Mouse (Mus musculus) neural tube, embryonic 14.5 days (tissue): ENCODE results near the gene Ttc23. TPM values are rescaled to one million over a fixed set of nuclear protein-coding genes. Genes with fewer than 3 reads are reported as not detected.

Experiments
- ATAC-seq: fragments of 200-750 bp; cut with Nextera tagmentation; 2 replicates; pipeline ENCODE4 v1.8.0; 2017; ENCODE audit warnings: low read depth, mild to moderate bottlenecking, moderate TSS enrichment, moderate library complexity
- H3K27ac ChIP-seq: fragments of 300-500 bp; sonication (generic); 2 replicates; pipeline ENCODE4 v1.5.1; 2014; ENCODE audit warnings: low read depth, mild to moderate bottlenecking, control low read depth, low read length, moderate library complexity, mixed read lengths
- H3K27me3 ChIP-seq: fragments of 300-500 bp; sonication (generic); 2 replicates; pipeline ENCODE4 v1.6.1; 2014; ENCODE audit warnings: low read length; ENCODE audit not compliant: control insufficient read depth, insufficient read depth
- H3K36me3 ChIP-seq: fragments of 300-500 bp; sonication (generic); 2 replicates; pipeline ENCODE4 v1.6.1; 2014; ENCODE audit warnings: low read length, mixed read lengths; ENCODE audit not compliant: control insufficient read depth, insufficient read depth
- H3K4me1 ChIP-seq: fragments of 300-500 bp; sonication (generic); 2 replicates; pipeline ENCODE4 v1.6.1; 2014; ENCODE audit warnings: low read length; ENCODE audit not compliant: control insufficient read depth, insufficient read depth
- H3K4me2 ChIP-seq: fragments of 300-500 bp; sonication (generic); 2 replicates; pipeline ENCODE4 v1.6.1; 2014; ENCODE audit warnings: mild to moderate bottlenecking, low read depth, low read length, control low read depth
- H3K4me3 ChIP-seq: fragments of 300-500 bp; sonication (generic); 2 replicates; pipeline ENCODE4 v1.5.1; 2014; ENCODE audit warnings: low read depth, low read length, control low read depth, mixed read lengths
- H3K9ac ChIP-seq: fragments of 300-500 bp; sonication (generic); replicated peaks from 2 replicates; pipeline ENCODE4 v1.6.1; 2014; ENCODE audit warnings: low read depth, mild to moderate bottlenecking, control low read depth, low read length, mixed read lengths
- H3K9me3 ChIP-seq: fragments of 300-500 bp; sonication (generic); 2 replicates; pipeline ENCODE4 v1.6.1; 2016; ENCODE audit warnings: low read length; ENCODE audit not compliant: control insufficient read depth
- WGBS: fragments of 180-500 bp; shearing (Covaris S2); extraction: QIAGEN DNeasy Blood & Tissue Kit; methylation state at CpG from one replicate; pipeline ENCODE4 v1.1.7; 2014; 5-methylcytosine and 5-hydroxymethylcytosine counted together
- microRNA-seq: library from miRNA; unstranded; fragments of <30 nt; microRNA quantifications from one replicate; pipeline ENCODE4, GENCODE M21; 2016
- polyA plus RNA-seq: library from polyadenylated mRNA; unstranded; fragments of >200 nt; fragmentation: Nextera tagmentation; extraction: Ambion mirVana; gene quantifications from 2 replicates; pipeline ENCODE4 v1.2.1, GENCODE M21; 2014

The Ttc23 gene
- polyA plus RNA-seq, 1 experiment from 2014 or later = 5.4 TPM

GRCm38 (mm10) chr7:67803015-67803856 lies 156.0 kb downstream of the Ttc23 start:
- WGBS = 17% methylated on average over 28 of the region's 28 CpGs

GRCm38 (mm10) chr7:67803857-67804215 lies 156.6 kb downstream of the Ttc23 start:
- H3K4me3 ChIP-seq = peak overlapping the region; percentile 26
- WGBS = 23% methylated on average over 12 of the region's 13 CpGs
- no peaks in the 10 kb centered on the region for H3K36me3 ChIP-seq
- H3K4me1 ChIP-seq = peaks cover 5% of the 10 kb centered on the region; the same call in 1 of the 2 replicates
- H3K27ac ChIP-seq = no peak overlapping the region
- no peak; the same call in 1 of the 2 replicates for ATAC-seq
- H3K9ac ChIP-seq = 0 out of 2 replicates have a peak overlapping the region, but pooled peaks have one; percentile 7
- H3K9me3 ChIP-seq = no peaks in the 10 kb centered on the region
- peak overlapping the region; percentile 62 for H3K4me2 ChIP-seq
- no peaks in the 10 kb centered on the region for H3K27me3 ChIP-seq

More at GRCm38 (mm10) chr7:67803015-67803856, 156.0 kb downstream of the Ttc23 start:
- H3K9me3 ChIP-seq = no peaks in the 10 kb centered on the region
- peaks cover 5% of the 10 kb centered on the region; the same call in 1 of the 2 replicates for H3K4me1 ChIP-seq
- no peaks in the 10 kb centered on the region for H3K36me3 ChIP-seq
- H3K27me3 ChIP-seq = no peaks in the 10 kb centered on the region
- H3K4me2 ChIP-seq = peak overlapping the region; percentile 62
- no peak overlapping the region for H3K27ac ChIP-seq
- ATAC-seq = peak; percentile 79
- 0 out of 2 replicates have a peak overlapping the region, but pooled peaks have one; percentile 7 for H3K9ac ChIP-seq
- H3K4me3 ChIP-seq = peak overlapping the region; percentile 26

Small RNA genes lying within 50 kb of the gene (microRNA-seq; reads per million reads assigned to microRNA genes)
- gene Gm23844 = not detected

Other genes with a start within 250 kb of the Ttc23 start
- 29.1 and 41.1 TPM in 2 replicates for gene Lrrc28, start 2.1 kb upstream of the Ttc23 start, polyA plus RNA-seq
- 4.0 and 9.9 TPM in 2 replicates for gene Synm, start 112.3 kb downstream of the Ttc23 start, polyA plus RNA-seq